Mouse (Mus musculus) A20 (cell line): ENCODE measurements around the gene Sh3glb2.
A peak's percentile ranks its signal among the peaks of the same experiment; 100 is the strongest.

Source experiments
- DNase-seq: peaks from one replicate; pipeline ENCODE4 v3.0.0-alpha.2; 2011; ENCODE audit warnings: low read depth, low spot score

The Sh3glb2 gene

GRCm38 (mm10) chr2:30342061-30342460, 17.1 kb downstream of the Sh3glb2 start:
- no peak for DNase-seq

- no peak for DNase-seq
Measured at GRCm38 (mm10) chr2:30337179-30337578, 22.0 kb downstream of the Sh3glb2 start.

- DNase-seq: no peak
Measured at GRCm38 (mm10) chr2:30336174-30336915, 22.8 kb downstream of the Sh3glb2 start.

GRCm38 (mm10) chr2:30335324-30335723, 23.8 kb downstream of the Sh3glb2 start:
- DNase-seq: no peak

GRCm38 (mm10) chr2:30328791-30329190, 30.3 kb downstream of the Sh3glb2 start:
- no peak for DNase-seq

- DNase-seq: no peak
Measured at GRCm38 (mm10) chr2:30327276-30327675, 31.9 kb downstream of the Sh3glb2 start.

DNA sequence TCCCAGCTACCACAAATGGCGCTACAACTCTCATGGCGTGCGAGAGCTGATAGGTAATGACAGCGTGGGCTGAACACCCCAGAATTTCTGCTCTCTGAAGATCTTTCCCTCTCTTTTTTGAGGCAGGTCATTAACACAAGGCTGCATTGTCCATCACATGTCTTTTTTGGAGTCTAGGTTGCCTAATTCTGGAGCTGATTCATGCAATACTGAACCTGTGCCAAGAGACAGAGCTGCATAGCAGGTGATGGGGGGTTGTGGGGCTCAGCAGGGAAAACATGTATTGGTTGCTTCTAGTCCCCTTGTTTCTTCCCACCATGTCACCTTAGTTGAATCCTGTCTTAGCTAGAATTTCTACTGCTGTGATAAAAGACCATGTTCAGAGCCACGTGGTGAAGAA, 33.8 kb downstream of the Sh3glb2 start:
- no peak for DNase-seq

DNA sequence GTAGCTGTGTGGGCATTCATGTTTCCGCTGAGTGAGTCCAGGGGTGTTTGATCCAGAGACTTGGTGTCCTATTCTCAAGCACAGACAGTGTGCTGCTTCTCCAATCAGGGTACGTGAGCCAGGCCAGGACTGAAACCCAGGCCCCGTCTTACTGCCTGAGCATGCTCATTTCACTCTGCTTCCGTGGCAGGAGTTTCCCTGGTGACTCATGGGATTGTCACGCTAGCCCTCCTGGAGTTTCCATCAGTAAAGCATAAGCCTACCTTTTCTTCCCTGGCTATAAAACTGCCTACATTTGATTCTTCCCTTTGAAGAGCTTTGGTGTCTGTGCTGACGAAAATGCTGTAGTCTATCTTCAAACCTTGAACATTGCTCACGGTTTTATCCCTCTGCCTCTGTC, 36.0 kb downstream of the Sh3glb2 start:
- DNase-seq: no peak

DNA sequence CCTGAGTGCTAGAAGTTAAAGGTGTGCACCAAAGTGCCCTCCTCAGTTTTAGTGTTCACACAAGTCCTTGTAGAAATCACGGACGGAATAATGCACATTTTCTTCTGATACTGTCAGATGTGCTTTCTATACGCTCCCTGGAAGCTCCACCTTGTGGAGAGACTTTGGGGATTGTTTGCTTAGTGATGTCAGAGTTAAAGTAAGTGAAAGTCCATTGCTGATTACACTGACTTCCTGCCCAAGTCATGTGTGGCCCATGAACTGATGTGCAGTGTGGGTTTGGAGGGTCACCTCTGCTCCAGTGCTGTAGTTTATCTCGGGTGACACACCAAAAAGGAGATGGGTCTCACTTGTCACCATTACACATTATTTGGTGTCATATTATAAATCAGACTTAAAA, 39.9 kb downstream of the Sh3glb2 start:
- DNase-seq: no peak

DNA sequence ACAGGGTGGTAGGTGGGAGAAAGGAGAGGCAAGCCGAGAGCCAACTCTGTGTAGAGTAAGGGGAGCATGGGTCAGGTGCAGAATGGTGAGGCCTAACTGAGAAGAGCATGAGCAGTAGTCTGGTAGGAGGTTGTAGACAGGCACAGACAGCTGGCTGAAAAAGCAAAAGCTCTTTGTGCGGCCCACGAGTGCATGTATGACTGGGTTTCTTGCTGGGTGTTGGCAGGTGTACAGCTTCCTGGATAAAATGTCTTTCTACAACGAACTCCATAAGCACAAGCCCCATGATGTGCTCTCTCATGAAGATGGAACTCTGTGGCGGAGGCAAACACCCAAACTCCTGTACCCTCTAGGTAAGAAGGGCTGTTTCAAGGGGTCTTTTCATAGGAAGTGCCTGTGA, 42.2 kb downstream of the Sh3glb2 start:
- no peak for DNase-seq

- DNase-seq: peak; percentile 11
Measured at GRCm38 (mm10) chr2:30316136-30316535, 43.0 kb downstream of the Sh3glb2 start.

DNA sequence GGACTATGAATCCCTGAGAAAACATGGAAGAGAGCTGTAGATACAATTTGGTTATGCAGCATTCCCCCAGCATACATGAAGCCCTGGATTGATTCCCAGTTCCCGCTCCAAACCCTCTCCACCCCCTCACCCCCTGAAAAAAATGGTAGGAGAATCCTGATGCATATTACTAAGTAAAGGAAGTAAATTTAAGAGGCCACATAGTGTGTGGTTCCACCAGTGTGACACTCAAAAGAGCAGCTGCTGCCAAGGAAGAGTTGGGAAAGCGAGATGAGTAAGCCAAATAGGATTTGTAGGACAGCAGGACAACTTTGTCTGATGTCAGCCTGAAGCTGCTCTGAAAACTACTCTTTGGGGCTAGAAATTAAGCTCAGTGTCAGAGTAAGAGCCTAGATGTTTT, 47.7 kb downstream of the Sh3glb2 start:
- DNase-seq: no peak

DNA sequence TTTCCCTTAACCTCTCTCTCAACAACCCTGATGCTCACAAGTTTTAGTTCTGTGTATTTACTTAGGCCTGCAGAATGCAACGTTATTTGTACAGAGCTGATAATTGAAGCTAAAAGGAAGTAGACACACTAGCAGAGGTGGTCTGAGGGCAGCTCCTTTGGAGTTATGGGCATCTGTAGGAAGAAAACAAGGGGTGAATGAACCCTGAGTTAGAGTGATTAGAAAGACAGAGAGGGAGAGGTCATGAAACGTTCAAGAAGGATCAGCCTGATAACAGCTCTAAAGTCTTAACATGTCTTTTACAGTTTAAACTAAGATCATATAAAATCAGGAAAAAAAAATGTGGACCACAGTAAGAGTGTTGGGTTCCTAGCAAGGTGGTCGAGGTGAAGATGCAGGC, 49.8 kb downstream of the Sh3glb2 start:
- no peak for DNase-seq

- no peak for DNase-seq
Measured at GRCm38 (mm10) chr2:30306087-30306486, 53.0 kb downstream of the Sh3glb2 start.

DNA sequence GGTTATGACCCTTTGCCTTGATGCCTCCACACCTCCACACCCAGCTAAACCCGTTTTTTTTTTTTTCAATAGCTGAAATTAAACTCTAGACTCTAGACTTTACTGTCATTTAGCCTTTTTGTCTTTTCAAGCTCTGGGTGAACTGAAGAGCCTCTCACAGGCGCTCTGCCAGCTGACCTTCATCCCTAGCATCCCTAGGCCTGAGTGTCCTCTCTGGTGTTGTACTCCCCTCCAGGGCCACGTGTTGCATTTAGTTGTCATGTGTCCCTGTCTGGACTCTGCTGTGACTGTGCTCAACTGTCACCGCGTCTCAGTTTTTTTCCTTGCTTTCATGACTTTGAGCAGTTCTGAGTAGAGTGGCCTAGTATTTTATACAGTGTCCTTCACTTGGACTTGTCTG, 59.2 kb downstream of the Sh3glb2 start:
- no peak for DNase-seq

DNA sequence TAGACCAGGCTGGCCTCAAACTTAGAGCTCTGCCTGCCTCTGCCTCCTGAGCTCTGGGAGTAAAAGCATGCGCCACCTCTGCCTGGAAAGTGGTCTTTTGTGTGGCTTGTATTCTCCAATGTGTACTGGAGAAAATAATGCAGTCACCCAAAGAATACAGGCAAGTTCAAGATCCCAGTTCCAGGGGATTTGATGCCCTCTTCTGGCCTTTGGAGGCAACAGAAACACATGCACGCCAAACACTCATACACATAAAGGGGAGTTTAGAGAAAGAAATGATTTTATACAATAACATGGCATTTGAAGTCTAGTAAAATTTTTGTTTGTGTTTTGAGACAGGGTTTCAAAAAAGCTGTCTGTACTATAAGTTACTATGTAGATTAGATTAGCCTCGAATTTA, 59.6 kb downstream of the Sh3glb2 start:
- DNase-seq: no peak
